Mouse (Mus musculus): ENCODE results near the gene Ap1g1. TPM values are rescaled to one million over a fixed set of nuclear protein-coding genes. Genes with fewer than 3 reads are reported as not detected.

The Ap1g1 gene
- 73.3 TPM for polyA plus RNA-seq (2017; shearing (Covaris generic))

DNA sequence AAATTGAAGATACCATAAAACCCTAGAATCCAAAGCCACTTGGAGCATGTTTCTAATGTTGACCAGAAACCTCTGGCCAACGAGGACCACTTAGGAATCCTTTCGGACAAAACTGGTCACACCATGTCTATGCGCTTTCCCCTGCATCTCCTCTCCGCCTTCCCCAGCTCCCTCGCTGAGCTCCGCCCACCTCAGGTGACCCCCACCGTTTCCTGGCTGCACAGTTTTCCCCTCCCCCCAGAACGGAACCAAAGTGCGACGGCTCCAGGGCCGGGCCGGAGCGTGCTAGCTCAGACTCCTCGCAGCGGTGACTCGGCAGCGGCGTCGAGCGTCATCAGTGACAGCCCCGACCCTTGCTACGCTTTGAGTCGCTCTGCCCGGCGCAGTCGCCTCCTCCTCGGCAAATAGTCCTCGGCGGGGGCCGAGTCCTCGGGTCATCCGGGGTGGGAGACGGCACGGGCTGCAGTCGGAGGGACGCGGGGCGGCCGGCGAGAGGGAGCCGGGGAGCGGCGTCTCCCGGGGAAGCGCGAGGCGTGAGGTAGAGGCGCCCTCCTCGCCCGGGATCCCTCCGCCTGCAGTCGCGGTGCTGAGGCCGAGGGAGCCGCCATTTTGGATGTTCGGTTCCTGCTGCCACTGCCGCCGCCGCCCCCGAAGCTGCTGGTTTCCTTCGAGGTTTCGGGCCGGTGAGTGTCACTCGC is at the start of gene Ap1g1:
Ap1g1 (plus strand) TSS at position 275 of the 698 bp plus-strand sequence.

DNA sequence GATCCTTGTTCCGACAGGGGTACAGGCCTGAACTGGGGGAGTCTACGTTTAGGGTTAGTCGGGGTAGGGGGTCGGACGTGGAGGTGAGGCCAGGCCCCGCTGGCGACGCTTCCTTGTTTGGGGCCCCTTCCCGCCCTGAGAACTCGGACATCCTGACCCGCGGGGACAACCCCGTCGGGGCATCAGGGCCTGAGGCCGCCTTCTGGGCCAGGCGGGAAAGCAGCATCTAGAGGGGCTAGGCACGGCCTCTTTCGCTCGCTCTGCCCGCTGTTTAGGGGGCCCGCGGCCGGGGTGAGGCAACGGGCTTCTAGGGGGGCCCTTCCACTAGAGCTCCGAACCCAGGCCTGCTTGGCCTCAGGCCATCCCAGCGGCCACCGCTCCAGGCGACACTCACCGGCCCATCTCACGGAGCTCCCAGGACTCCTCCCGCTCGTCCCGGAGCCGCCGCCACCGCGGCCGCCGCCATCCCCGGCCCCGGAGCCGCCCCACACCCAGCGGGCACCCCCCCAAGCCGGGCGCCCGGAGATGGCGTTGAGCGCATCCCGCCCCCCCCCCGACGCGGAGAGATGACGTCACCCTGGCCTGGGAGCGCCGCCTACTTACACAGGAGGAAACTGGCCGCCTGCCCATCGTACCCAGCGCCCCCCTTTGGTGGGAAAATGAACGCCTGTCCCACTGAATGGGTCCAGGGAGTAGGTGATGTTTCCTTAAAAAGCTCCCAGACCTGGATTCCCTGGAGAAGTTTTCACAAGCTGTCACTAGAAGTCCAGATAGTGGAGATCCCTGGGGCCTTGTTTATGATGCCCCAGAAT is 40.9 kb upstream of the Ap1g1 start, which contains the start of gene Atxn1l:
Atxn1l (minus strand) TSS at position 503 of the 812 bp plus-strand sequence.

DNA sequence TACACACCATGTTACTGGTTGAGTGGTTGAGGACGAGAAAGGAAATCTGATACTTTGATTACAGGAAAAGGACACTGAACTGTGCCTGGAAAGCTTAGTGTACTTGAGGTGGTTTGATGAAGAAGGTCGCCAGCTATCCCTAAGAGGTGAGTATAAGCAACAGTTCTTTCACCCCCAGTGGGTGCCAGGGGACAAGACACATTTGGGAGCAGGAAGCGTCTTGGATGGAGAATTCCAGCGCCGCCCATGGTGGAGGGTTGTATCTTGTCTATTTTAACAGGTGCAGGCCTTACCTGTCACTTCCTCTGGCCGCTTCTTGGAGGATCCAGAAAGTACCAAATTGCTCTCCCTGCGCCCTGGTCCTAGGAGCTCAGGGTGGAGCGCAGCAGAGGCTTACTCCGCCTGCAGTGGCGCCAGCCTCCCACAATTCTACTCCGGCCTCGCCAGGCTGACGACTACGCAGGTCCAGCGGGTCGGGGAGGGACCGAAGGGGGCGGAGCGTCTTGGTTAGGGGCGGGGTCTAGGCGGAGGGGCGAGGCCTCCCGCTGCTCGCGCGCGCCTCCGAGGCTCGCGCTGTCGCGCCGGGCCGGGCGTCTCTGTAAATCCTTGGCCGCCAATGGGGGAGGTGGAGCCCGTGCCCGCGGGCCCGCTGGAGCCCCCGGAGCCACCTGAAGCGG is 89.8 kb downstream of the Ap1g1 start, which contains the start of gene Phlpp2:
Phlpp2 (plus strand) TSS at position 540 of the 677 bp plus-strand sequence.

Other genes with a start within 250 kb of the Ap1g1 start
- 38.8 TPM for gene Dhx38, start 212.7 kb upstream of the Ap1g1 start, polyA plus RNA-seq (2017; shearing (Covaris generic))
- gene Txnl4b, start 212.7 kb upstream of the Ap1g1 start, polyA plus RNA-seq (2017; shearing (Covaris generic)) = 7.5 TPM
- not detected for gene Hp, start 199.4 kb upstream of the Ap1g1 start, polyA plus RNA-seq (2017; shearing (Covaris generic))
- 38.2 TPM for gene Dhodh, start 169.9 kb upstream of the Ap1g1 start, polyA plus RNA-seq (2017; shearing (Covaris generic))
- 1.9 TPM for gene Pkd1l3, start 164.0 kb upstream of the Ap1g1 start, polyA plus RNA-seq (2017; shearing (Covaris generic))
- gene Ist1, start 85.3 kb upstream of the Ap1g1 start, polyA plus RNA-seq (2017; shearing (Covaris generic)) = 175 TPM
- gene Zfp821, start 73.0 kb upstream of the Ap1g1 start, polyA plus RNA-seq (2017; shearing (Covaris generic)) = 6.7 TPM
- gene Atxn1l, start 40.8 kb upstream of the Ap1g1 start, polyA plus RNA-seq (2017; shearing (Covaris generic)) = 2.2 TPM
- gene Phlpp2, start 90.0 kb downstream of the Ap1g1 start, polyA plus RNA-seq (2017; shearing (Covaris generic)) = 0.89 TPM
- not detected for gene Marveld3, start 183.6 kb downstream of the Ap1g1 start, polyA plus RNA-seq (2017; shearing (Covaris generic))
- not detected for gene Tat, start 211.9 kb downstream of the Ap1g1 start, polyA plus RNA-seq (2017; shearing (Covaris generic))

Measured in inflammation-experienced regulatory T-cells, adult 16 weeks (primary cell).